Mouse (Mus musculus) kidney, adult 2 months (tissue): Measurements from ENCODE around the gene Clns1a. TPM values are rescaled to one million over a fixed set of nuclear protein-coding genes. Genes with fewer than 3 reads are reported as not detected.

Experiments
- DNase-seq: peaks from one replicate; pipeline ENCODE4 v3.0.0; 2021
- H3K27ac ChIP-seq: fragments of 200-500 bp; 2 replicates; pipeline ENCODE4 v1.5.1; 2012; ENCODE audit warnings: low read depth, low read length, control low read depth, inconsistent platforms; ENCODE audit not compliant: insufficient read depth
- H3K27me3 ChIP-seq: fragments of 200-500 bp; replicated peaks from 2 replicates; pipeline ENCODE4 v1.6.1; 2012; ENCODE audit warnings: mild to moderate bottlenecking, moderate library complexity, low read length, inconsistent platforms; ENCODE audit not compliant: control insufficient read depth, insufficient read depth
- H3K36me3 ChIP-seq: fragments of 200-500 bp; 2 replicates; pipeline ENCODE4 v1.6.1; 2012; ENCODE audit warnings: mild to moderate bottlenecking, moderate library complexity, low read length, inconsistent platforms; ENCODE audit not compliant: control insufficient read depth, insufficient read depth
- H3K4me1 ChIP-seq: fragments of 200-500 bp; 2 replicates; pipeline ENCODE4 v1.6.1; 2011; ENCODE audit warnings: low read length; ENCODE audit not compliant: control insufficient read depth, insufficient read depth
- H3K4me3 ChIP-seq: fragments of 200-500 bp; 2 replicates; pipeline ENCODE4 v1.5.1; 2011; ENCODE audit warnings: mild to moderate bottlenecking, low read depth, low read length, control low read depth; ENCODE audit not compliant: insufficient read depth
- CTCF ChIP-seq: fragments of 200-500 bp; conservative IDR thresholded peaks from 2 replicates; pipeline ENCODE4 v1.5.1; 2011; ENCODE audit warnings: low read depth, mild to moderate bottlenecking, control low read depth, low read length, moderate library complexity, mixed read lengths; ENCODE audit not compliant: insufficient read depth, insufficient read length
- POLR2A ChIP-seq: fragments of 200-500 bp; IDR thresholded peaks from one replicate; pipeline ENCODE4 v1.6.1; 2011; ENCODE audit warnings: low read depth, low read length, control low read depth
- WGBS: fragments of 180-500 bp; shearing (Covaris S2); methylation state at CpG from one replicate; pipeline ENCODE4 v1.1.7; 2018; 5-methylcytosine and 5-hydroxymethylcytosine counted together
- polyA plus RNA-seq: library from polyadenylated mRNA; depleted of rRNA; stranded (reverse); fragments of >200 nt; gene quantifications from 2 replicates; pipeline ENCODE4 v1.2.3, GENCODE M21; 2012

Clns1a gene
- polyA plus RNA-seq, 1 experiment, result 28.7 TPM

DNA sequence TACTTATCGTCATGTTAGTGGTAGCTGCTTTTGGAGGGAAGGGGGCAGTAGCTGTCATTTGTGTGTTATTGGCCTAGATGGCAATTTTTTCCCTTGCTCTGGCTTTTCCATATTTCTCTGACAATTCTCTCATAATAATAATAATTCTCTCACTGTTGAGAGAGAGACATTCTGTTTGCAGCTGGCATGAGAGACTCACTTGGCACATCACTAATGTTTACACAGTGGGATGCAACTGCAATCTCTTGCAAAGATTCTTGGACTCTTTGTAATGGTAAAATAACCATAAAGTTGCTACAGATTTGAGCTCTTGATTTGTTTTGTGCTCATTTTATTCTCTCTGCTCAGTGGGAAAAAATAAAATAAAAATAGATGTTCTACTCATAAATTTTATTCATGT lies 20.9 kb downstream of the Clns1a start:
- WGBS, result 85% methylated on average over 1 of the region's 1 CpGs
- H3K36me3 ChIP-seq, result peaks cover 3% of the 10 kb centered on the region; the same call in 1 of the 2 replicates

DNA sequence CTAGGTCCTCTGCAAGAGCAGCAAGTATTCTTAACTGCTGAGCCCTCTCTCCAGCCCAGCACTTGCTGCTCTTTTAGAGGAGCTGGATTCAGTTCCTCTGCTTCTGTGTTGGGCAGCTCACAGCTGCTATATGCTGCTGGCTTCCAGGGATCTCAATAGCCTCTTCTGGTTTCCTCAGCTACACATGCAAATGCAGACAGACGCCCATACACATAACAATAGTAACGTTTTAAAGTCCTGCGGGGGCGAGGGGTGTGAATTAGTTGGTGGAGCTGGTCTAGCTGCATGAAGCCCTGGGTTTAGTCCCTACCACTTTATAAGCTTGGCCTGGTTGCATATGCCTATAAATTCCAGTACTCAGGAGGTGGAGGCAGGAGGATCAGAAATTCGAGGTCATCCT lies 22.6 kb downstream of the Clns1a start:
- DNase-seq, result no peak
- Histone ChIP-seq H3K27me3 (no peaks in the 10 kb centered on the region), H3K4me1 (no peaks in the 10 kb centered on the region), H3K27ac (no peak overlapping the region), H3K36me3 (peaks cover 1% of the 10 kb centered on the region; the same call in 1 of the 2 replicates), H3K4me3 (no peak overlapping the region)
- WGBS, result 85% methylated on average over 5 of the region's 5 CpGs
- TF ChIP-seq POLR2A (no peak), CTCF (no peak)

More for the DNA sequence above, 20.9 kb downstream of the Clns1a start:
- no peak overlapping the region for H3K4me3 ChIP-seq
- no peaks in the 10 kb centered on the region for H3K4me1 ChIP-seq
- no peak for DNase-seq
- H3K27me3 ChIP-seq, result no peaks in the 10 kb centered on the region
- H3K27ac ChIP-seq, result no peak overlapping the region
- no peak for TF ChIP-seq POLR2A
- no peak for TF ChIP-seq CTCF

DNA sequence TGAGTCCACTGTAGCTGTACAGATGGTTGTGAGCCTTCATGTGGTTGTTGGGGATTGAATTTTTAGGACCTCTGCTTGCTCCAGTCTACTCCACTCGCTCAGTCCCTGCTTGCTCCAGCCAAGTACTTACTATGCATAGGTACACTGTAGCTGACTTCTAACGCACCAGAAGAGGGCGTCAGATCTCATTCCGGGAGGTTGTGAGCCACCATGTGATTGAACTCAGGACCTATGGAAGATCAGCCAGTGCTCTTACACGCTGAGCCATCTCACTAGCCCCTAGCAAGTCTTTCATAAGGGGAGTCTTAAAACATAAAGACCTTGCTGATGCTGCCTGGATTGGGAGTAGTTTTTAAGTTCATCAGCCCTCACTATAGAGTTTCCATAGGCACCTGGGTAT lies 23.7 kb downstream of the Clns1a start:
- H3K27me3 ChIP-seq, result no peaks in the 10 kb centered on the region
- WGBS, result 84% methylated on average over 5 of the region's 5 CpGs
- DNase-seq, result no peak
- no peaks in the 10 kb centered on the region for H3K4me1 ChIP-seq
- no peak overlapping the region for H3K4me3 ChIP-seq
- TF ChIP-seq CTCF, result 0 out of 2 replicates have a peak, but pooled peaks have one; percentile 13
- no peak for TF ChIP-seq POLR2A
- H3K27ac ChIP-seq, result no peak overlapping the region
- H3K36me3 ChIP-seq, result no peaks in the 10 kb centered on the region; the same call in 1 of the 2 replicates

DNA sequence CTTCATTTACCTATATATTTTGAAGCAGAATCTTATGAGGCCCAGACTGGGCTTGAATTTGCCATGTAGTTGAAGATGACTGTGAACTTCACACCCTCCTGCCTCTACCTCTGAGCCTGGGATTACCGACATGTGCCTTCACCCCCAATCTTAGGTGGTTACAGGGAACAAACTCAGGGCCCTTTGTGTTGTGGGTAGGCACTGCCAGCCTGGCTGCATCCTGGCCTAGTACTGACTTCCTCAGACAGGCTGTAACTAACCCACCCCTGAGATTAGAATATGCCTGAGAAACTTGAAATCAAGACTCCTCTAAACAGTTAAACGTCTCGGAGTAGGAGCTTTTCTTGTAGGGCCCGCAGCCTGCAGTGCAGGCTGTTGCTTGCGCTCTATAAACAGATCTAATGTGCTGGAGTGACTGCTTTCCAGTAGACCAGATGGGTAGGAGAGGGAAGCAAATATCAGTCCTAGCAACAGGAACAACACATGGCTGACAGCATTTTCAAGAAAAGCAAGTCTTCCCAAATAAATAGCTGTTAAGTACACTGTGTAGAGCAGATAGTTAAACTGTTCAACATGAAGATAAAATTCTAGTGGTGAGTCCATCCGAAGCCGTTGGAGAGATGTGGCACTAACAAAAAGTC lies 26.0 kb downstream of the Clns1a start:
- WGBS, result 92% methylated on average over 7 of the region's 7 CpGs

DNA sequence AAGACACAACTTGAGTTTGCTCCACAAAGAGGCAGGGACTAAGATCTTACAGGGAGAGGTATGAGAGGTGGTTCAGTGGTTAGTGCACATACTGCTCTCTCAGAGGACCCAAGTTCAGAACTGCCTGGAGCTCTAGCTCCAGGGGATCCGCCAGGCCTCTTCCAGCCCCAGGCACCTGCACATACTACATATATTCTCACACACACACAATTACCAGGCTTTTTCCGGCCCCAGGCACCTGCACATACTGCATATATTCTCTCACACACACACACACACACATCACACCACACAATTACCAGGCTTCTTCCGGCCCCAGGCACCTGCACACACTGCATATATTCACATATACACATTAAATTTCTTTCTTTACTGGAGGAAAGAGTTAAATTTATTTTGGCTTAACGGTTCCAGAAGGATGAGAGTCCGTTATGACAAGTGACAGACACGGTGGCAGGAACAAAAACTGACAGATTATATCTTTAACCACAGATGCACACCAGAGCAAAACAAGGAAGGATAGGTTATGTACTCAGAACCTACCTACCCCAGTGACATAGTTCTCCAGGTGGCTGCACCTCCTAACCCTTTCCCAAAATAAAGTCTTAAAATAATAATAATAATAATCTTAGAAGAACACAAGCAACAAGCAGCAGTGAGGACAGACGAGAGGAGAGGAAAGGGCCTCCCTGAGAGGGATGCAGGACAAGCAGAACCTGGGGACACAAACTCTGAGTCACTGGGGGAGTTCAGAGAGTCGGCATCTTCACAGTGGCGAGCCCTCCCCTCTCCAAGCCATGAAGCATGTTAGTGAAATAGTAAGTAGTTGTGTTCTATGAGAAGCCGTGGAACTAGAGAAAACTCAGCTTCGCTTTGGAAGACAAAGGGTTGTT lies 27.5 kb downstream of the Clns1a start:
- Histone ChIP-seq H3K4me1 (no peaks in the 10 kb centered on the region), H3K27ac (no peak overlapping the region), H3K36me3 (no peaks in the 10 kb centered on the region; the same call in 1 of the 2 replicates), H3K27me3 (no peaks in the 10 kb centered on the region), H3K4me3 (no peak overlapping the region)
- TF ChIP-seq POLR2A (no peak), CTCF (no peak)
- 85% methylated on average over 11 of the region's 11 CpGs for WGBS
- no peak for DNase-seq

More for the DNA sequence above, 26.0 kb downstream of the Clns1a start:
- no peak for TF ChIP-seq CTCF
- no peak overlapping the region for H3K4me3 ChIP-seq
- no peaks in the 10 kb centered on the region; the same call in 1 of the 2 replicates for H3K36me3 ChIP-seq
- no peak overlapping the region for H3K27ac ChIP-seq
- no peaks in the 10 kb centered on the region for H3K27me3 ChIP-seq
- no peaks in the 10 kb centered on the region for H3K4me1 ChIP-seq
- no peak for DNase-seq

DNA sequence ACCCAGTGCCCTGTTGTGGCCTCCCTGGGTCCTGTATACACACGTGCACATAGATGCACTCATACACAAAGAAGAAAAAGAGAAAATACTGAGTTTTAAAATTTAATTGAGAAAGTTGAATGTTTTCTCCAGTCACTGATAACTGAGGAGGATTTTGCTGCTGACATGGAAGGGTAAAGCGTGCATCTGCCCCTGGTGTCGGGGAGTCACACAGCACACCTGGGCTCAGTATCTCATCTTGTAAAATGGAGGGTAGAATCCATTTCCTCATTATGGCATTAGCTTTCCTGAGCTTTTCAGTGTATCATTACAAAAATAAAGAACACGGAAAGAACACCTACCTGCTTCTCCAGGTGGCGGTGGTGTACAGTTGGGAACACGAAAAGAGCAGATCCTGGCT lies 29.0 kb downstream of the Clns1a start:
- Histone ChIP-seq H3K27me3 (no peaks in the 10 kb centered on the region), H3K4me1 (no peaks in the 10 kb centered on the region), H3K4me3 (no peak overlapping the region), H3K36me3 (no peaks in the 10 kb centered on the region; the same call in 1 of the 2 replicates), H3K27ac (no peak overlapping the region)
- WGBS, result 98% methylated on average over 6 of the region's 6 CpGs
- DNase-seq, result no peak
- TF ChIP-seq POLR2A, result no peak
- TF ChIP-seq CTCF, result no peak

DNA sequence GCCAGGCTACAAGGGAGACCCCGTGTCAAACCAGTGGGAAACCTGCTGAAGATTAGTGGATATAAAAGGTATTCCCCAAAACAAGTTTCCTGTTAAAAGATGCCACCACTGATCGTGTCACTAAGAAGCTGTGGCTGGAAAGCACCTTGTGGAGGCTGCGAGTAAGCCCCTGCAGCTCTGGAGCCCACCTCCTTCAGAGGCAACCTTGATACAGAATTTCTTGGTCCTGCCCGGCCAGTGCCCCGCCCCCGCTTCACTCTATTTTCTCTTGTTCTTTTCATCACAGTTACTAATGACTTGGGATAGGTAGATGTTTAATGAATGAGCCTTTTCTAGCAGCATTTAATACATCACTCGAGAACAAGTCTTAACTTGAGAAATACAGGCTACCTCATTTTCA lies 29.6 kb downstream of the Clns1a start:
- no peak for DNase-seq
- TF ChIP-seq POLR2A, result no peak
- WGBS, result 82% methylated on average over 7 of the region's 7 CpGs

More for the DNA sequence above, 29.6 kb downstream of the Clns1a start:
- Histone ChIP-seq H3K4me1 (peaks cover 3% of the 10 kb centered on the region; the same call in 1 of the 2 replicates), H3K36me3 (no peaks in the 10 kb centered on the region; the same call in 1 of the 2 replicates), H3K27ac (no peak overlapping the region), H3K4me3 (no peak overlapping the region), H3K27me3 (no peaks in the 10 kb centered on the region)
